Mouse (Mus musculus): ENCODE measurements around the gene Phgr1. TPM values are rescaled to one million over a fixed set of nuclear protein-coding genes. Genes with fewer than 3 reads are reported as not detected.
A peak's percentile ranks its signal among the peaks of the same experiment; 100 is the strongest.

Phgr1 gene
- polyA plus RNA-seq, 1 experiment from 2014 or later: not detected

- Histone ChIP-seq H3K4me1 (ENCODE audit: control insufficient read depth, insufficient read depth, low read length) (no peaks in the 10 kb centered on the region), H3K9ac (replicated peaks; ENCODE audit: low read depth, low read length) (no peak overlapping the region), H3K4me3 (ENCODE audit: low read depth, low read length) (no peak overlapping the region), H3K4me2 (ENCODE audit: low read depth, low read length) (no peak overlapping the region), H3K9me3 (ENCODE audit: control insufficient read depth, low read length) (no peaks in the 10 kb centered on the region), H3K27ac (ENCODE audit: low read depth, low read length) (no peak overlapping the region), H3K36me3 (ENCODE audit: control insufficient read depth, insufficient read depth, low read length) (no peaks in the 10 kb centered on the region), H3K27me3 (ENCODE audit: control insufficient read depth, insufficient read depth, low read length) (no peaks in the 10 kb centered on the region)
- no peak for ATAC-seq (ENCODE audit: low read depth)
- WGBS: 85% methylated on average over 5 of the region's 5 CpGs
These were observed 40.6 kb upstream of the Phgr1 start for GRCm38 (mm10) chr2:118731981-118732380.

GRCm38 (mm10) chr2:118733341-118733740 is 39.2 kb upstream of the Phgr1 start:
- H3K4me1 ChIP-seq (ENCODE audit: control insufficient read depth, insufficient read depth, low read length): no peaks in the 10 kb centered on the region
- H3K4me2 ChIP-seq (ENCODE audit: low read depth, low read length): no peak overlapping the region
- H3K27ac ChIP-seq (ENCODE audit: low read depth, low read length): no peak overlapping the region
- no peak overlapping the region for H3K4me3 ChIP-seq (ENCODE audit: low read depth, low read length)
- no peaks in the 10 kb centered on the region for H3K36me3 ChIP-seq (ENCODE audit: control insufficient read depth, insufficient read depth, low read length)
- no peak for ATAC-seq (ENCODE audit: low read depth)
- no peak overlapping the region for H3K9ac ChIP-seq (replicated peaks; ENCODE audit: low read depth, low read length)
- no peaks in the 10 kb centered on the region for H3K9me3 ChIP-seq (ENCODE audit: control insufficient read depth, low read length)
- H3K27me3 ChIP-seq (ENCODE audit: control insufficient read depth, insufficient read depth, low read length): no peaks in the 10 kb centered on the region
- 66% methylated on average over 5 of the region's 5 CpGs for WGBS

- Histone ChIP-seq H3K27me3 (ENCODE audit: control insufficient read depth, insufficient read depth, low read length) (no peaks in the 10 kb centered on the region), H3K4me3 (ENCODE audit: low read depth, low read length) (no peak overlapping the region), H3K4me1 (ENCODE audit: control insufficient read depth, insufficient read depth, low read length) (peaks cover 7% of the 10 kb centered on the region), H3K36me3 (ENCODE audit: control insufficient read depth, insufficient read depth, low read length) (no peaks in the 10 kb centered on the region), H3K9ac (replicated peaks; ENCODE audit: low read depth, low read length) (no peak overlapping the region), H3K9me3 (ENCODE audit: control insufficient read depth, low read length) (no peaks in the 10 kb centered on the region), H3K27ac (ENCODE audit: low read depth, low read length) (no peak overlapping the region), H3K4me2 (ENCODE audit: low read depth, low read length) (no peak overlapping the region)
- 73% methylated on average over 3 of the region's 3 CpGs for WGBS
- ATAC-seq (ENCODE audit: low read depth): no peak
These were observed 32.2 kb upstream of the Phgr1 start for GRCm38 (mm10) chr2:118740341-118740740.

GRCm38 (mm10) chr2:118741183-118741582 is 31.4 kb upstream of the Phgr1 start:
- 72% methylated on average over 9 of the region's 9 CpGs for WGBS
- H3K4me2 ChIP-seq (ENCODE audit: low read depth, low read length): no peak overlapping the region
- no peaks in the 10 kb centered on the region for H3K9me3 ChIP-seq (ENCODE audit: control insufficient read depth, low read length)
- peaks cover 7% of the 10 kb centered on the region for H3K4me1 ChIP-seq (ENCODE audit: control insufficient read depth, insufficient read depth, low read length)
- H3K9ac ChIP-seq (replicated peaks; ENCODE audit: low read depth, low read length): no peak overlapping the region
- H3K27ac ChIP-seq (ENCODE audit: low read depth, low read length): no peak overlapping the region
- no peak for ATAC-seq (ENCODE audit: low read depth)
- H3K27me3 ChIP-seq (ENCODE audit: control insufficient read depth, insufficient read depth, low read length): no peaks in the 10 kb centered on the region
- H3K4me3 ChIP-seq (ENCODE audit: low read depth, low read length): no peak overlapping the region
- H3K36me3 ChIP-seq (ENCODE audit: control insufficient read depth, insufficient read depth, low read length): no peaks in the 10 kb centered on the region

DNA sequence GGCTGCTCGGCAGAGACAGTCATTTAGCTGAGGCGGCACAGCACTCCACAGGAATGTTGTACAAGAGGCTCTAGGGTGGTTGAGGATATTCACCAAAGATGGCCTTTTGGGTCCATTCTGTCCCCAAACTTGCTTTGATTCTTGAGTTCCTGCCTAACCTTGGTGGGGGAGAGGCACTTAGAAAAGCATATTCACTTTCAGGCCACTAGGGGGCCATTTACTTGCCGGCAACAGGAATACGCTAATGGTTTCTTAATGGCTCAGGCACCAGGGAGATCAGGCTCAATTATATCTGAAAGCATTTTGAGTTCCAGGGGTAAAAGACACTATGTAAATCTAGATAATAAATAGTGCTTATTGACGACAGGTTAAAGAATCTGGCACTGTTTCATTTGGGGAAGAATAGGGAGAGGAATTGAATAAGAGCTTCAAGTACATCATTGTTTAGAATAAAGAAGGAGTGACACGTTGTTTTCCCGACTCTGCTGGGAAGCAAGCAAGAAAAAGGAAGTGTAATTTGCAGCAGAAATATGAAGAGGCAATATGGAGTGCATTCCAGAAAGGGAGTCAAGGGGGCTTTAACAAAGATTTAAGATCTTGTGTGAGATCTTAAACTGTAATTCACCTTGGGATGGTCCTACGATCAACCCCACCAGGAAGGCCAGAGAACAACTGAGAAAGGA is 29.2 kb upstream of the Phgr1 start:
- Histone ChIP-seq H3K27me3 (ENCODE audit: control insufficient read depth, insufficient read depth, low read length) (no peaks in the 10 kb centered on the region), H3K9me3 (ENCODE audit: control insufficient read depth, low read length) (no peaks in the 10 kb centered on the region), H3K27ac (ENCODE audit: low read depth, low read length) (no peak overlapping the region), H3K36me3 (ENCODE audit: control insufficient read depth, insufficient read depth, low read length) (no peaks in the 10 kb centered on the region), H3K4me1 (ENCODE audit: control insufficient read depth, insufficient read depth, low read length) (peaks cover 23% of the 10 kb centered on the region), H3K4me3 (ENCODE audit: low read depth, low read length) (no peak overlapping the region), H3K4me2 (ENCODE audit: low read depth, low read length) (no peak overlapping the region), H3K9ac (replicated peaks; ENCODE audit: low read depth, low read length) (no peak overlapping the region)
- 19% methylated on average over 8 of the region's 8 CpGs for WGBS
- ATAC-seq (ENCODE audit: low read depth): no peak

DNA sequence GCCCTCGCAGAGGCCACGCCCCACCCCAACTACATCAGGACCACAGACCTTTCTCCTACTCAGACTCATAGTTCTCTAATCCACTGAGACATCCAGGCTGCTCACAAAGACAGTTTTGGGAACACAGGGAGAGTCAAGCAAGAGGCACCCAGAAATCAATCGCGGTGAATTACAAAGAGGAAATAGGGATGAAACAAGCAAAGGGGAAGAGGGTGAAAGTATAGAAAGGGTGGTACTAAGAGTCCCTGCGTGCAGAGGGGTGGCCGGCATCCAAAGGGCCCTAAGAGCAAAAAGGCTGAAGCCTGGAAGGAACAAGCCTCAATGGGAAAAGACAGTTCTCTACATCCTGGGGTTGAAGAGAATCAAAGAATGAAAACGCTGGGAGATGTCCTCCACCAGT is 27.9 kb upstream of the Phgr1 start:
- H3K4me3 ChIP-seq (ENCODE audit: low read depth, low read length): no peak overlapping the region
- no peaks in the 10 kb centered on the region for H3K27me3 ChIP-seq (ENCODE audit: control insufficient read depth, insufficient read depth, low read length)
- H3K36me3 ChIP-seq (ENCODE audit: control insufficient read depth, insufficient read depth, low read length): no peaks in the 10 kb centered on the region
- 8% methylated on average over 7 of the region's 7 CpGs for WGBS
- no peak for ATAC-seq (ENCODE audit: low read depth)
- H3K27ac ChIP-seq (ENCODE audit: low read depth, low read length): no peak overlapping the region
- H3K9ac ChIP-seq (replicated peaks; ENCODE audit: low read depth, low read length): no peak overlapping the region
- peaks cover 33% of the 10 kb centered on the region for H3K4me1 ChIP-seq (ENCODE audit: control insufficient read depth, insufficient read depth, low read length)
- H3K9me3 ChIP-seq (ENCODE audit: control insufficient read depth, low read length): no peaks in the 10 kb centered on the region
- peak overlapping the region; percentile 91; the same call in 1 of the 2 replicates for H3K4me2 ChIP-seq (ENCODE audit: low read depth, low read length)

GRCm38 (mm10) chr2:118745232-118745884 is 27.2 kb upstream of the Phgr1 start, which contains the start of gene Inafm2:
Gene Inafm2, plus strand, starts transcription at chr2:118745758.
- no peaks in the 10 kb centered on the region for H3K36me3 ChIP-seq (ENCODE audit: control insufficient read depth, insufficient read depth, low read length)
- H3K4me2 ChIP-seq (ENCODE audit: low read depth, low read length): peak within 1 kb of the TSS; percentile 91
- peak; percentile 92 for ATAC-seq (ENCODE audit: low read depth)
- peaks cover 40% of the 10 kb centered on the region for H3K4me1 ChIP-seq (ENCODE audit: control insufficient read depth, insufficient read depth, low read length)
- 1% methylated on average over 29 of the region's 57 CpGs for WGBS
- no peaks in the 10 kb centered on the region for H3K27me3 ChIP-seq (ENCODE audit: control insufficient read depth, insufficient read depth, low read length)
- peak within 1 kb of the TSS; percentile 83 for H3K4me3 ChIP-seq (ENCODE audit: low read depth, low read length)
- peak within 1 kb of the TSS; percentile 93 for H3K9ac ChIP-seq (replicated peaks; ENCODE audit: low read depth, low read length)
- no peaks in the 10 kb centered on the region for H3K9me3 ChIP-seq (ENCODE audit: control insufficient read depth, low read length)
- peak within 1 kb of the TSS; percentile 73; the same call in 1 of the 2 replicates for H3K27ac ChIP-seq (ENCODE audit: low read depth, low read length)

- H3K4me3 ChIP-seq (ENCODE audit: low read depth, low read length): peak overlapping the region; percentile 83
- peak overlapping the region; percentile 91 for H3K4me2 ChIP-seq (ENCODE audit: low read depth, low read length)
- ATAC-seq (ENCODE audit: low read depth): peak; percentile 52
- peak overlapping the region; percentile 93 for H3K9ac ChIP-seq (replicated peaks; ENCODE audit: low read depth, low read length)
- H3K4me1 ChIP-seq (ENCODE audit: control insufficient read depth, insufficient read depth, low read length): peaks cover 43% of the 10 kb centered on the region
- WGBS: under 1% methylated on average over 72 of the region's 113 CpGs
- peak overlapping the region; percentile 73; the same call in 1 of the 2 replicates for H3K27ac ChIP-seq (ENCODE audit: low read depth, low read length)
- H3K9me3 ChIP-seq (ENCODE audit: control insufficient read depth, low read length): no peaks in the 10 kb centered on the region
- no peaks in the 10 kb centered on the region for H3K27me3 ChIP-seq (ENCODE audit: control insufficient read depth, insufficient read depth, low read length)
- H3K36me3 ChIP-seq (ENCODE audit: control insufficient read depth, insufficient read depth, low read length): no peaks in the 10 kb centered on the region
These were observed 26.4 kb upstream of the Phgr1 start for GRCm38 (mm10) chr2:118745915-118746901.
